Mouse (Mus musculus) frontal cortex, postnatal 14 days (tissue): ENCODE measurements around the gene Nxf1.
A peak's percentile ranks its signal among the peaks of the same experiment; 100 is the strongest.
"Not testable (repeated sequence)": the region's sequence is repeated elsewhere in the genome, so short reads cannot be mapped to it uniquely, and the experiment has no call there.

Source experiments
- DNase-seq, 2 experiments: peaks; one replicate each; pipeline ENCODE4 v3.0.0; 2022; ENCODE audit warnings: low spot score in 2 of 2

Gene Nxf1

DNA sequence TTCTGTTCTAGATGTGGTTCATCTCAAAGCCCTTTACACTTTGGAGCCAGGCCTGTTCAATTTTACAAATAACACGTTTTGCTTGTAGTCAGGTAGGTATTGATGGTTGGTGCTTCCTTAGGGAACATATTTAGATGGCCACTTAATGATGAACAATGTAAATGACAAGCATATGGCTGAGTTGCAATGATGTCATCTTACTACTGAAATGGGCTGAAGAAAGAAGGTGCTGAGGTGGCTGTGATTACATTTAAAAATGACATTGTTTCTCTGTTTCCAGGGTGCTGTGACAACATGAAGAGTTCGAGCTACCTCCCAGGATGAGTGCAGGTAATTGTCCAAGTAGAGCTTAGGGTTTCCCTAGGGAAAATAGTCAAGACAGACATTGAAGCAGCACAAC is 32.5 kb upstream of the Nxf1 start:
- no peak for DNase-seq

DNA sequence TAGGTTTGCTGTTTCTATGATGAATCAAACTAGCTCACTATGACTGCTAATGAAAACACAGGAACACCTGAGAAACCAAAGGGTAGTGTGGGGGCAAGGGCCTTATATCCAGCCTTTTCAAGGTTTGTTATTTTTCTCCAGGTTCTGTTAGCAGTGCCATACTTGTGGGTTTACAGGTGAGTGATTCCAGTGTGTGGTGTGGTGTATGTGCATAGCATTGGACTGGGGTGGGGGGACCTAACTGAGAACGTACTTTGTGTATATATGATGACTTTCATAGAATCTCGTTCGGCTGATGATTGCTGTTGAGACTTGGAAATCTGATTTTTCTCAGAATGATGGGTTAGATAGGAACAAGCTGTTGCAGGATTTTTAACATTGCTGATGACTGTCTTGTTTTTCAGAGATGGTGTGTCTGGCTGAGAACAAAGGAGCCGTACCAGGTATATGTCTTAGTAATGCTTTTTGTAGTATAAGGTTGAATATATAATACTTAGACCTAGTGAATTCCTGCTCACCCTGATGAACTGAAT is 31.7 kb upstream of the Nxf1 start:
- no peak for DNase-seq

- no peak for DNase-seq
These were observed 30.1 kb upstream of the Nxf1 start for GRCm38 (mm10) chr19:8726609-8727390.

GRCm38 (mm10) chr19:8727495-8728114 is 29.3 kb upstream of the Nxf1 start:
- DNase-seq, result no peak

DNA sequence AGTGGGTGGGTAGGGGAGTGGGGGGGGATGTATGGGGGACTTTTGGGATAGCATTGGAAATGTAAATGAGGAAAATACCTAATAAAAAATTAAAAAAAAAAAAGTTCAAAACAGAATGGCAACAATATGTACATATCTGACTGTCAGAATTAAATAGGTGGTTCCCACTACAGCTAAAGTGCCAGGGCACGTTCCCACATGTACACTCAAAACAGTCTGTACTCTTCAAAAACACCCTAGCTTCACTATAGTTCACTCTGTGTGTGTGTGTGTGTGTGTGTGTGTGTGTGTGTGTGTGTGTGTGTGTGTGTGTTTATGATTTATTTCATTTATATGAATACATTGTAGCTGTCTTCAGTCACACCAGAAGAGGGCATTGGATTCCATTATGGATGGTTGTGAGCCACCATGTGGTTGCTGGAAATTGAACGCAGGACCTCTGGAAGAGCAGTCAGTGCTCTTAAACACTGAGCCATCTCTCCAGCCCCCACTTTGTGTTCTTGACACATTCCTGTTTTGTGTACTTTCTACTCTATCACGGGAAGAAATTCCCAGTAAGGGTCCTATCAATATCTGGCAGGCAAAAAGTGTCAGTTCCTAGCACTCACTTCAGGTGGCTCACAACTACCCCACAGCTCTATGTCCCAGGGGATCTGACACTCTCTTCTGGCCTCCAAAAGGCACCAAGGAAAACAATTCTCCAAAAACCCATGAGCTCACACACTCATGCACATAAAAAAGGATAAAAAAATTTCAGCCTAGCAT is 28.4 kb upstream of the Nxf1 start:
- not testable (repeated sequence) for DNase-seq

GRCm38 (mm10) chr19:8734334-8734733 is 22.5 kb upstream of the Nxf1 start:
- DNase-seq, result no peak

GRCm38 (mm10) chr19:8735389-8736159 is 21.3 kb upstream of the Nxf1 start, which contains the start of gene Wdr74:
Wdr74 (plus strand) TSS chr19:8735827.
- peak; percentile 85 to 86 for DNase-seq

DNA sequence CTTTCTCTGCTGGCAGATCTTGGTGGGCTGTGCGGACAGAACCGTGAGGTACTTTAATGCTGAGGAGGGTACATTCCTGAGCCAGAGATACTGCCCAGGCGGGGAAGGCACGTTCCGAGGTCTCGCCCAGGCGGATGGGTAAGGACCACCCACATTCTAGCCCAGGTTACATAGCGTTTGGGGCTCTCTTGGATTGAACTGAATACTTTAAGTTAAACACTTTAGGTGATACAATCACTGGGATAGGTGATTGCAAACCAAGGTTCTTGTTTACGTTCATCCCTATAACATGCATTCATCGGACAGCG is 20.8 kb upstream of the Nxf1 start:
- no peak for DNase-seq

GRCm38 (mm10) chr19:8738911-8739310 is 18.0 kb upstream of the Nxf1 start:
- DNase-seq, result no peak

GRCm38 (mm10) chr19:8739646-8740045 is 17.2 kb upstream of the Nxf1 start:
- no peak for DNase-seq

DNA sequence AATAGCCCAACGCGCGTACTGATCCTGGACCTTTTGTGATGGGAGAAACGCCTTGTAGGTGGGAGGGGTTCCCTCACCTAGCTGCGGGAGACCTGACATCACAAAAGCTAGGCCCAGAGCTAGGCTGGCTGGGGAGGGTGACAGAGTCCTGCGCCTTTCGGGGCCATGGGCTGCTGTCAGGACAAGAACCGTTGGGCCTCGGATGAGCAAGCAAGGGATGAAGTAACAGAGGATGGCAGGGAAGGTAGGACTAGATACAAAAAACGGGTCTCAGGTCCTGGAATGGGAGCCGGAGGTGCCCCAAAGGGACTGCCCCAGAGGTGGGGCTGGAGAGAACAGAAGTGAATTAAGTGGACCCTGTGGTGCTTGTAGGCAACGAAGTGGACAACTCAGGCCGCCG is 16.3 kb upstream of the Nxf1 start, which contains the start of gene 1700092M07Rik:
TSS of gene 1700092M07Rik (plus strand) at position 116 of the 400 bp plus-strand sequence.
- DNase-seq, result no peak

GRCm38 (mm10) chr19:8741243-8741869 is 15.5 kb upstream of the Nxf1 start, which contains the start of gene Stx5a:
Stx5a (plus strand) TSS chr19:8741413.
- DNase-seq, result peak; percentile 93 to 95

DNA sequence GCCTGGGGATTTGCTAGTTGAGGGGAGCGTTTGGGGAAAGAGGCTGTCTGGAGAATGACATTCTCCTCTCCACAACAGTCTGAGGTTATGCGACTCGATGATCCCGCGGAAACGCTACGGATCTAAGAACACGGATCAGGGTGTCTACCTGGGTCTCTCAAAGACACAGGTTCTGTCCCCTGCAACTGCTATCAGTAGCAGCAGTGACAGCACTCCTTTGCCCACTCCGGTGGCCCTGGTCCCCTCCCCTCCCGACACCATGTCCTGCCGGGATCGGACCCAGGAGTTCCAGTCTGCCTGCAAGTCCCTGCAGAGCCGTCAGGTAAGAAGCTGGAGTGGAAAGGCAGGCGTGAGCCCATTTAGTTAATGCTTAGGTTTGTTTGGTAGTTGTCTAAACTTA is 14.7 kb upstream of the Nxf1 start:
- no peak for DNase-seq

- no peak for DNase-seq
These were observed 11.5 kb upstream of the Nxf1 start for GRCm38 (mm10) chr19:8745382-8745781.

- DNase-seq, result no peak
These were observed 9.5 kb upstream of the Nxf1 start for GRCm38 (mm10) chr19:8747368-8747767.

GRCm38 (mm10) chr19:8755652-8756051 is 1.2 kb upstream of the Nxf1 start:
- DNase-seq, result no peak

DNA sequence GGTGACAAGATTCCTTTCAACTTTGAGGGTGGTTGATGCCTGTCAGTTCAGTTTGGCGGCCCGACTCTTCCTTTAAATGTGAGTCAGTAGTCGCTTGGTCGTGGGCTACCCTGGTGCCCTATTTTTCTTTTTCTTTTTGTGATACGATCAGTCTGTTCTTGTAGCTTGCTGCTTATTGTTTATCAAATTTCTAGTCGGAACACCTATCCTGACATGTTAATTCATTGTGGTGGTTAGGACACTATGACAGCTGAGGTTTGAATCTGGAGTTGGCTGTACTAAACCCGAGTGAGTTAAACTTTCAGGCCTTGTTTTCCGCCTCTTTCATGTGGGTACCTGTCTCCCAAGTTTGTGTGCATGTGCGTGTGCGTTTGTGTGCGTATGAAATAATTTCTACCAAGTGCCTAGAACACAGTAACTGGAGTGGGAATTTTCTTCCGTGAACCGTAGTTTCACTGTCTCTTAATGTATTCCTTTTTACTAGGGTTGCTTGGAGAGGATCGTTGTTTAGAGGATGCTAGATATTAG is 662 bp downstream of the Nxf1 start:
- DNase-seq, result no peak

DNA sequence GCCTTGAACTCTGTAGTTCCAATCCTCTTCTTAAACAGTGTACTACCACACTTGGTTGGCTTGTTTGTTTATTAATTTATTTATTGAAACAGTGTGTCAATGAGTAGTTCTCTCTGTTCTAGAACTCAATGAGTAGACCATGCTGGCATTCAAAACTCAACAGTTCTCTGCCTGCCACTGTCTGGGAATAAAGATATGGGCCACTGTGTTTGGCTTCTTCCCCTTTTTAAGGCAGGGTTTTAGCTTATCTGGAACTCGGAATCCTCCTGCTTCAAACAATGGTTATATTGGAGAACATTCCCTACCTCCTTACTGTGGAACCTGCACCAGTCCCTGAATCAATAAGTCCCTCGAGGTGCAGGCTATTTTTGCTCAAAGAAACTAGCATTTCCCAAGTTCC is 2.0 kb downstream of the Nxf1 start:
- DNase-seq, result no peak

DNA sequence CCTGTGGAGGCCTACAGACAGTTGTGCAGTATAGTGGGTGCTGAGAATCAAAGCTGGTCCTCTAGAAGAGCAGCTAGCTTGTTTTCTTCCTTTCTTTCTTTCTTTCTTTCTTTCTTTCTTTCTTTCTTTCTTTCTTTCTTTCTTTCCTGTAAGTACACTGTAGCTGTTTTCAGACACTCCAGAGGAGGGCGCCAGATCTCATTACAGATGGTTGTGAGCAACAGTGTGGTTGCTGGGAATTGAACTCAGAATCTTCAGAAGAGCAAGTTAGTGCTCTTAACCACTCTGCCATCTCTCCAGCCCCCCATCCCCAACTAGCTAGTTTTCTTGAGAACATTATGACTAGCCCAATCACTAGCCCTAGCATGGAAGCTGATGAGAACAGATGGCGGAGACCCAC is 3.9 kb downstream of the Nxf1 start:
- DNase-seq, result no peak

DNA sequence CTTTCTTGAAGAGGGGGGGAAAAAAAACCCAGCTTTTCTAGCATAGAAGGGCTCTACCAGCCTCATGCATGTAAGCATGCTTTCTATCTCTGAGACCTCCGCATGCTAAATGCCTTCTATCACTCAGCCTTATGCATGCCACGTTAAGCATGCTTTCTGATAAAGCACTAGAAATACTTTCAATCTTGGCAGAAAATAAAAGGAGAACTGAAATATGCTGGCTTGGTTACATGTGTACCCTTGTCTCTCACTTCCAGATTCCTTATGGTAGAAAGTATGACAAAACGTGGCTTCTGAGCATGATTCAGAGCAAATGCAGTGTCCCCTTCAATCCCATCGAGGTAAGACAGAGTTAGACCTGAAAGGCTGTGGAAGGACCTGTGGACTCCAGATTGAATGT is 6.4 kb downstream of the Nxf1 start:
- no peak for DNase-seq

DNA sequence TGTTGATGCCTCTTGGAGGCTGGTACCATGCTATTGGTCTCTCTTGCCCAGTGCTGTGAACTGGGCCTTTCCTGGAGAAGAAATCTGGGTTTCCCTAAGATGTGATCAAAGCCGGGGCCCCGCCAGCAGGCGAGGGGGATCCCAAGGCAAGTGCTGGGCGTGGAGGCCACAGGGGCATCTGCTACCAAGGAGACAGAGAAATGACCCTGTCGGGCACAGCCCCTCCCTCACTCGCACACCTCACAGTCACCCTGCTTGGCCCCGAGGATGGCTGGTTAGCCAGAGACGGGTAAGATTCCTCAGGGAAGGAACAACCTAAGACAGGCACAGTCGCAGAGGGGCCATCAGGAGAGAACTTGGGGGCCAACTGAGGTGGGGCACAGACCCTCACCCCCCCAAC is 8.7 kb downstream of the Nxf1 start:
- DNase-seq, result no peak
